Mouse (Mus musculus) lung, adult 2 months (tissue): Measurements from ENCODE around the gene Nmu.

Source experiments
- CTCF ChIP-seq: fragments of 200-500 bp; IDR thresholded peaks from 2 replicates; pipeline ENCODE4 v1.5.1; 2011; ENCODE audit warnings: mild to moderate bottlenecking, low read length, control low read depth; ENCODE audit not compliant: insufficient read depth
- POLR2A ChIP-seq: fragments of 200-500 bp; IDR thresholded peaks from 2 replicates; pipeline ENCODE4 v1.6.1; 2011; ENCODE audit warnings: low read depth, mild to moderate bottlenecking, control low read depth, low read length, borderline replicate concordance; ENCODE audit errors: extremely low read depth

DNA sequence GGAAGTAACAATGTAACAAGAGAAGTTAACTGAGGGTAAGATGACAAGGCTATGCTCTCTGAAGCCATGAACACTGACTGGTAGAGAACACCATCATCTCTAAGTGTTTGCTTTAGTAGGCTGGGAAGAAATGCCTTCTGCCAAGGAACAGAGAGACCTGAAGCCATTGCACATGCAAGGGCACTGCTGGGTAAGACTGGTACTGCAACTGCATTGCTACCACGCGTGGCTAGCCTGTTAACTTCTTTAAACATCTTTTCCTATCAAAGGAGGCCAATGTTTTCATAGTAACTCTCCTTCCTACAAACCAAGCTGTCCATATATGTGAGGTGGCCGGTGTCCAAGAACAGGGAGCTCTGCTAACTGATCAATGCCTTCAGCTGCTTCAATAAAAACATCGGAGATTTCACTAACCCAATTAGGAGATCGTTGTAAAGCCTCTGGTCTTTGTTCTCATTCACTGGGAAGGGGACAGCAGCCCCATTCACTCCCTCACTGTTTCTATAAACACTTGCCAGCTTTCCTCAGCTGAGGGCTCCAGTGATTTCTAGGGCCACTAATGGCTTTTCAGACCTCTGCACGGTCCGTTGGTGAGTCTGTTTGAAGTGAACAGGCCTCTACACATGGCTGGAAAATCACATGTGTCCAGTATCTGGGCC, 11.5 kb downstream of the Nmu start:
- TF ChIP-seq POLR2A (no peak), CTCF (0 out of 2 replicates have a peak, but pooled peaks have one; percentile 24)
